Mouse (Mus musculus): ENCODE data around the gene Tesc. TPM values are rescaled to one million over a fixed set of nuclear protein-coding genes. Genes with fewer than 3 reads are reported as not detected.

Tesc gene
- total and polyA plus RNA-seq, 3 experiments, result 109 to 737 (median 185) TPM

GRCm38 (mm10) chr5:118076721-118077592, 49.4 kb downstream of the Tesc start:
- no peak for DNase-seq

- DNase-seq, result no peak
Observed at GRCm38 (mm10) chr5:118078550-118078949, 51.0 kb downstream of the Tesc start.

- peak; percentile 49 for DNase-seq
Observed at GRCm38 (mm10) chr5:118079354-118079753, 51.8 kb downstream of the Tesc start.

- DNase-seq, result no peak
Observed at GRCm38 (mm10) chr5:118079839-118080250, 52.3 kb downstream of the Tesc start.

DNA sequence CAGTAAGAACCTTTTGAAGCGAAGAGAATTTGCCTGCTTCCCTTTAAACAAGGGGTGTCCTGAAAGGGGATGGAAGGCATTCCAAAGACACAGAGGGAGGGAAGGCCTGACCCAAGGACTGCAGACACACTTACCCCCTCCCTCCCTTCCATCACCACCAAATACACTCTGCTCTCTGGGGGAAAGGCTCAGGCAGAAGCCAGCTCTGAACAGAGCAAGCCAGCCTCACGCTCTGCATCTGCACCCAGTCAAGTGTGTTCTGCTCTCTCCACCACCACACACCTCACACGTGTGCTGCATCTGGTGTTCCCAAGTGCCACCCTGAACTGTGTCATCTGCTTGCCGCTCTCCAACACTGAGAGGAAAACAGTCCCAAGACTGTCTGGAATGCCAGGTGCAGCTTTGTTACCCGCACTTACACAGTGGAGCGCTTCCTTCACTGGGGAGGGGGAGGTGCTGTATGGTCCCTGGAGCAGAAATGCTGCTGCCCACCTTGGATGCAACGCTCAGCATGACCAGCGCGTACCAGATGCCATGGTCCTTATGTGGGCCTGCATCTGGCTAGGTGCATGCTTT, 53.9 kb downstream of the Tesc start:
- no peak for DNase-seq

DNA sequence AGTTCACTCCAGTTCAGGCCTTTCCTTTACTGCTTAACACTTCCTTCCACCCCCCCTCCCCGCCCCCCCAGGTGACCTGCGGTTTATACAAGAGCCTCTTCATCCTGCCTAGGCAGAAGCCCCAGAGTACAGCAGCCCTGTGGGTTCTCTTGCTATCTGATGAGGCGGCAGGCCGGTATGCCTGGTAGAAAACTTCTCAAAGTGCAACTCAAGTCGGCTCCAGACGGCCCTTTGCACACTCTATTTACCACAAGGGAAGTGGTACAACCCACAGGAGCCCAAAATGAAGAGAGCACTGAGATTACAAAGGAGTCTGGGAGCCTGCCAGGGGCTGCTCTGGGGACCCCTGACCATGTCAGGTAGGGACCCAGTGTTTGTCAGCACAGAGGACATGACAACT, 54.5 kb downstream of the Tesc start:
- DNase-seq, result no peak

DNA sequence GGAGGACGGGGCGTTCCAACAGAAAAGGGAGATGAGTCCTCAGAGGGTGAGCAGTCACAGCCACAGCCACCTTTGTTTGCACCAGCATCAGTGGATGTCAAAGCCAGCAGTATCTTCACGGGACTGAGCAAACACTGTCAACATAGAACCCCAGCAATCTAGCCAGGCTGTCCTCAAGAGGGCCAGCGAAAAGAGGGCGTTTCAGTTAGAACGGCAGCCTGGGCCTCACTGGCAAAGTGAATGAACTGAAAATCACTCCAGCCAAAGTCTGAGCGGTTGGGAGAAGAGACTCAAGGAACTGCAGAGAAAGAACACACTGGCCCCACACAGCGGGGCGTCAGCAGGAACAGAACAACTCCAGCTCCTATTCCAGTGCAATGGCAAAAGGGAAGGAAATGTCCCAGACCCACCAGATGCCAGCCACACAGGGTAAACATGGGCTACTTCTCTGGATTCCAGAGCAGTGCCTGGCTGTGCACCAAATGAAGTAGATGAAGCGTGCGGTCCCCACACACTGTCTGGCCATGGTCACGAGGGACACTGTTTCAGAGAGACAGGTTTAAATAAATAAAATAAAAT, 55.6 kb downstream of the Tesc start:
- DNase-seq, result no peak

DNA sequence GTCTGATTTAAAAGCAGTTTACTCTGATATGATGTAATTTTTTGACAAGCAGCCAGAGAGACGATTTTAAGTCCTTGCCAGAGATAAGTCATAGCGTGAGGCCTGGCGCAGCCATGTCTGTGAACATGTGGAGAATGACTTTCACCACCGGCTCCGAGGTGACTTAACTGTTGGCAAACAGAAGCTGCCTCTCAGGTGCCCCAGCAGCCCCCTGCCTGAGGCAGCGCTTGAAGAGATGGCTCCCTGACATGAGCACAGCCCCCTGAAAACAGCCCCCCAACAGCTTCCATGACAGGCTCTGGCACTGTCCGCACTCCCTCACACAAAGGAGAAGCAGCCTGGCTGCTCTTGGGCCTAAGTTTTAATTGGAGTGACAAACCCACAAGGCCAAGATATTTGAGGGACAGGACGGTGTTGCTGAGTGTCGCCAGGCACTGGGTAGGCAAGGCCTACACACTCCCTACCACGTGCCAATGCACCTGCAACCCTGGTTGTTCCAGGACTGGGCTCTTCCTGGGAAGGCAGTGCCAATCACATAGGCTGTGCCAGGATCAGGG, 56.7 kb downstream of the Tesc start:
- DNase-seq, result peak; percentile 47

DNA sequence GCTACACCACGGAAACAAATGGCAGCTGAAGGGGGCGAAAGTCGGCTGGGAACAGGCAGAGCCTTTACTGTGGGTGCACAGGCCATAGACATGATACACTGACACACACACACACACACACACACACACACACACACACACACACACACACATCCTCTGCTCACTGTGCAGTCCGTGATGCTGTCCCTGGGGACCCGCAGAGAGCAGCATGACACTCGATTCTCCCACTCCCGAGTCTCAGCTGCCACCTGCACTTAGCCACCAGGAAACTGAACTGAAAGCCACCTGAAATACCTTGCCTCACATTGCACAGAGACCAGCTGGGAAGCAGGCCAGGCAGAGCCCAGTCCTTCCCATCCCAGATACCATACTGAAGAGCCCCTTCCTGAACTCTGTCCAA, 57.8 kb downstream of the Tesc start:
- no peak for DNase-seq

GRCm38 (mm10) chr5:118086956-118087355, 59.4 kb downstream of the Tesc start:
- no peak for DNase-seq

DNA sequence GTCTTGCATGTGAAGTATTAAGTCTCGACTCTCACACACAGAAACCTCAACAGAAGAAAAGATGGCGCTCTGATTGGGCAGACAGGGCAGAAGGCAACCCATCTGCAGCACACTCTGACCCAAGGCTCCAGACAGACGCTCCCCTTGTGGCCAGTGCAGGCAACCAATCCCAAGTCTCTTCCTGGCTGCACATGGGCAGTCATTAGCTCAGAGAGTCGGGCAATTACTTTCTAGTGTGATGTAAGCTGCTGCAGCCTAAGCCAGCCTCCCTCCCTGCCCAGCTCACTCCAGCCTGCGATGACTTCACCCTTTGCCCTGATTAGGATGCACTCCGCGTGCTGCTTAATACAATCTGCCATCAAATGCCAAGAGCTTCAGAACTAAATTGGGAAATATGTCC, 61.6 kb downstream of the Tesc start:
- peak; percentile 66 for DNase-seq

- DNase-seq, result no peak
Observed at GRCm38 (mm10) chr5:118090101-118090500, 62.6 kb downstream of the Tesc start.

GRCm38 (mm10) chr5:118090837-118091236, 63.3 kb downstream of the Tesc start:
- DNase-seq, result no peak

- DNase-seq, result no peak
Observed at GRCm38 (mm10) chr5:118093321-118094035, 65.9 kb downstream of the Tesc start.

- DNase-seq, result no peak
Observed at GRCm38 (mm10) chr5:118095433-118095832, 67.9 kb downstream of the Tesc start.

DNA sequence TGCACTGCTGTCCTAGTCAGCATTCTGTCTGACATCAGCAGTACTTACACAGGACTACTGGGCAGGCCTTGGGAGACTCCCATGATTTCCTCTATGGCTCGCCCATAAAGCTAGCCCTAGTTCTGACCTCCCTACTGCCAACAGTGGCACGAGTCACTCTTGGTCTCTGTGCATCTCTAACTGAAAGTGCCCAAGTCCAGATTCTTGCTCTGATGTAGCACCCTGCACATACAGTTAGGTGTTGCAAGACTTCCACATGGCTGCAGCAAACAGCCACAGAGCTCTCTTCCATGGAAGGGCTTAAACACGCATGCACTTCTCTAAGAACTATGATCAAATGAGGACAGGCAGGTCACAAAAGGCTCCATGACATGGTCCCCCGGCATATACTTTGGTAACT, 68.3 kb downstream of the Tesc start:
- DNase-seq, result no peak

DNA sequence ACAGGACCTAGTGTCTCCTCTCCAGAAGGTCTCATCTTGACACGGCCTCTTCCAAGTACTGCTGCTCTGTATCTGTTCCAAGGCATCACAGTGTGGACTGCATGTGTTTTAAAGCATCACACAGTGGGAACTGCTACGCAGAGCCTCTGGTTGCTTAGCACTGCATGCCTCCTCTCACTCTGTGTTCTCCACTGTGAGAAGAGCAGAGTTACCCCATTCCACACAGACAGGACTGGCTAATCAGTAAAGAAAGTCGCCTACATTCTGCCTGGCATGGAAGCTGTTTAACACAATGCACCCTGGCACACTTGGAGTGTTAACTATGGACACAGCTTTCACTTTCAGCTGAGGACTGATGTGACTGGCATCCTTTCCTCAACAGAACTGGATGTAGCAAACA, 68.8 kb downstream of the Tesc start:
- no peak for DNase-seq

- no peak for DNase-seq
Observed at GRCm38 (mm10) chr5:118099069-118099869, 71.7 kb downstream of the Tesc start.

GRCm38 (mm10) chr5:118099870-118100478, 72.4 kb downstream of the Tesc start:
- no peak for DNase-seq

- no peak for DNase-seq
Observed at GRCm38 (mm10) chr5:118105536-118105935, 78.0 kb downstream of the Tesc start.

DNA sequence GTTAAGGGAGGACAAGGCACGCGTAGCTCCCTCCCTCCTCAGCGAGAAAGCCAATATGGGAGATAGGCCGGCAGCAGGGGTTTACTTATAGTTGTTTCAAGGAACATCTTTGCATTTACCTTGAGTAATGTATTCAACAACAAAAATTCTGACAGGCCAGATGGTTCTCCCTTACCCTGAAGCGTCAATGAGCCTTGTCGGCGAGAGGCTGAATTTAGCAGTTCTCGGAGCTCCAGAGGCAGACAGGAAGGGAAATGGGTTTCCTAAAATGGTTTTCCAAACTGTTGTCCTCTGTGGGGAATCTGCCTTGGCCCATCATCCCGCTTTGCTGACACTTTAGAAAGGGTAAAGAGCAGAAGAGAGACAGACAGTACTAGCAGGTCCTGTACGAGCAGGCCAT, 79.1 kb downstream of the Tesc start:
- DNase-seq, result no peak
